Mouse (Mus musculus) liver, adult 2 months (tissue): ENCODE measurements at regions not wholly inside any gene's neighbourhood (a gene's known extent, or its start where the extent isn't known, plus 50 kb on each side); places are given as distances from the start of the nearest gene placed in this dataset.

Experiments used
- DNase-seq: peaks from one replicate; pipeline ENCODE4 v3.0.0-alpha.2; 2011; ENCODE audit warnings: low read depth, low spot score; ENCODE audit errors: extremely low read depth
- H3K27ac ChIP-seq: fragments of 200-500 bp; replicated peaks from 2 replicates; pipeline ENCODE4 v1.5.1; 2012; ENCODE audit warnings: low read depth, mild to moderate bottlenecking, control low read depth, inconsistent platforms, low read length; ENCODE audit not compliant: insufficient read depth
- H3K27me3 ChIP-seq: fragments of 200-500 bp; 2 replicates; pipeline ENCODE4 v1.6.1; 2012; ENCODE audit warnings: mild to moderate bottlenecking, moderate library complexity, low read length, inconsistent platforms; ENCODE audit not compliant: control insufficient read depth, insufficient read depth
- H3K36me3 ChIP-seq: fragments of 200-500 bp; 2 replicates; pipeline ENCODE4 v1.6.1; 2012; ENCODE audit warnings: low read length, inconsistent platforms; ENCODE audit not compliant: control insufficient read depth, insufficient read depth
- H3K4me1 ChIP-seq: fragments of 200-500 bp; 2 replicates; pipeline ENCODE4 v1.6.1; 2011; ENCODE audit warnings: low read length; ENCODE audit not compliant: control insufficient read depth, insufficient read depth
- H3K4me3 ChIP-seq: fragments of 200-500 bp; 2 replicates; pipeline ENCODE4 v1.5.1; 2011; ENCODE audit warnings: low read depth, mild to moderate bottlenecking, control low read depth, low read length, moderate library complexity; ENCODE audit not compliant: insufficient read depth
- H3K79me2 ChIP-seq: fragments of 200-500 bp; 2 replicates; pipeline ENCODE4 v1.6.1; 2012; ENCODE audit warnings: inconsistent platforms, mild to moderate bottlenecking, low read length, moderate library complexity; ENCODE audit not compliant: control insufficient read depth, insufficient read depth
- H3K9ac ChIP-seq: fragments of 200-500 bp; 2 replicates; pipeline ENCODE4 v1.6.1; 2012; ENCODE audit warnings: low read depth, mild to moderate bottlenecking, control low read depth, inconsistent platforms, low read length
- CTCF ChIP-seq: fragments of 200-500 bp; IDR thresholded peaks from 2 replicates; pipeline ENCODE4 v1.5.1; 2011; ENCODE audit warnings: low read depth, low read length, control low read depth
- POLR2A ChIP-seq: fragments of 200-500 bp; IDR thresholded peaks from 2 replicates; pipeline ENCODE4 v1.6.1; 2011; ENCODE audit warnings: low read length, control low read depth; ENCODE audit not compliant: insufficient read depth; ENCODE audit errors: extremely low read depth
- WGBS: fragments of 180-500 bp; shearing (Covaris S2); methylation state at CpG from one replicate; pipeline ENCODE4 v1.1.7; 2018; 5-methylcytosine and 5-hydroxymethylcytosine counted together

DNA sequence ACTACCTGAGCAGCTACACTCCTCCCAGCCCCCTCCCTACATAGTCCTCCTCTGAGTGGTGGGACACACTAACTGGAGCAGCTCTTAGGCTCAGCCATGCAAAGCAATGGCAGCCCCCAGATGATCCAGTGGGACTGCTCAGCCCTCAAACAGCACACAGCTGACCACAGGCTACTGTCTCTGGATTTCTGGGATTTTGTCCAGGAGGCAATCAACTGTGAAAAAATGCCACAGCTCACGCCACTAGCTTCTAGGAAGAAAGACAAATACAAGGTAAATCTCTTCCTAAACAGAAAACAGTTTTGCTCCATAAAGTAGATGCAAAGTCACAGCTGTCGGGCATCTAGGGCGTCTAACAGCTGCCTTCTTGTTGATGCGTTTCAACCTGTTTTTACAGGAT is 167.9 kb upstream of the Arl4c start:
- no peak overlapping the region for H3K4me3 ChIP-seq
- DNase-seq: no peak
- no peak overlapping the region for H3K27ac ChIP-seq
- H3K36me3 ChIP-seq: no peaks in the 10 kb centered on the region
- no peak overlapping the region for H3K9ac ChIP-seq
- no peaks in the 10 kb centered on the region for H3K4me1 ChIP-seq
- H3K79me2 ChIP-seq: no peaks in the 10 kb centered on the region
- no peaks in the 10 kb centered on the region for H3K27me3 ChIP-seq
- TF ChIP-seq CTCF (no peak), POLR2A (no peak)
- 93% methylated on average over 4 of the region's 4 CpGs for WGBS

DNA sequence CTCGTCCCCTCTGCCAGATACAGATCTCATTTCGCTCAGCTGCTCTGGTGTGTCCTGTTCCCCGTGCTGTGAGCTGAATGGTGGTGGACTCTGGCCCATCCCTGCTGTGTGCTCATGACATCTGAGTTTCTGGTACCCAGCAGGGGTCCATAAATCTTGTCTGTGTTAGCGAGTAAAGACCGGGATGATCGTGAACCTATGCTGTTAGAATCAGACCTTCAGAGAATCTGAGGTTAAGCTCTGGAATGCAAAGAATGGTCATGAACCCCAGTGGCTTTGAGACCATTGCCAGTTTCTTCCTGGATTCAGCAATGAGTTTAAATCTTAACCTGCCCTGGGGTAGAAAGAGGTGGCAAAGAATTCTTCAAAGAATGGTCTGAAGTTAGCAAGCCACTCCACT is 173.3 kb upstream of the Arl4c start:
- Histone ChIP-seq H3K4me1 (no peaks in the 10 kb centered on the region), H3K9ac (no peak overlapping the region), H3K79me2 (no peaks in the 10 kb centered on the region), H3K36me3 (no peaks in the 10 kb centered on the region), H3K27ac (no peak overlapping the region), H3K27me3 (no peaks in the 10 kb centered on the region; the same call in 1 of the 2 replicates), H3K4me3 (no peak overlapping the region)
- DNase-seq: no peak
- TF ChIP-seq CTCF: no peak
- no peak for TF ChIP-seq POLR2A
- 79% methylated on average over 6 of the region's 6 CpGs for WGBS

DNA sequence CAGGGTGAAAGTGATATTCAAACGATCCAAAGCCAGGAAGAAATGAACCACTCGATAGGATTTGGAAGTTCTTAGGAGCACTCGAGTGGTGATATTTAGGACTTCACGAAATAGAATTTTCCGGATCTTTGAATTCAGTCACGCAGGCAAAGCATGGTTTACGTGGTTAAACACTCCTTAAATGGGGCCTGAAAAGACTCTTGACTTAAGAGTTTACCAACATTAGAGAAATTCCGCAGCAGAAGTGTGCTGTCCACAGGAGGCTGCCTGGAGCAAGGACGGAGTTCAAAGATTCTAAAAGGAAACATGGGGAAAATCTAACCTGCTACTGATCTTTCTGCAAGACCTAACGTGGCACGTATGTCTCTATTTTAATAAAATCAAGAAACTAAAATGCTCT is 175.4 kb upstream of the Arl4c start:
- Histone ChIP-seq H3K36me3 (no peaks in the 10 kb centered on the region), H3K79me2 (no peaks in the 10 kb centered on the region), H3K27me3 (no peaks in the 10 kb centered on the region; the same call in 1 of the 2 replicates), H3K4me1 (no peaks in the 10 kb centered on the region), H3K9ac (no peak overlapping the region), H3K27ac (no peak overlapping the region), H3K4me3 (no peak overlapping the region)
- TF ChIP-seq CTCF: no peak
- no peak for TF ChIP-seq POLR2A
- no peak for DNase-seq
- WGBS: 92% methylated on average over 11 of the region's 11 CpGs

DNA sequence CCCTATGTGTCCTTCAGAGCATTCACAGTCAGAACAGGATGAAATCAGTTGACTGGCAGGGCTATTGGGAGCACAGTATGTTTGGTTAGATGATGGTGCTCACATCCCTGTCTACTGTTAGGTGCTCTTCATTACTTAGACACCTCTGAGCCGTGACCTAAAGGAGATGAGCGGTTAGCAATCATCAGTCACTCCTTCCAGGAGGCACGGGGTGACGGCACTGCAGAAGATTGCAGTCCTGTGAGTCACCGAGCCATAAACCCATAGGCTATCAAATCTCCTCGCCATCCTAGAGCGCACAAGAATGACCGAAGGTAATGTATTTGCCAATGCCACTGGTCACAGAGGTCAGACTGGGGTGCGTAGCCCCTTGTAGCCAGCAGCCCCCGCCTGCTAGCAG is 176.8 kb upstream of the Arl4c start:
- no peak overlapping the region for H3K4me3 ChIP-seq
- no peak overlapping the region for H3K9ac ChIP-seq
- H3K27me3 ChIP-seq: no peaks in the 10 kb centered on the region; the same call in 1 of the 2 replicates
- TF ChIP-seq CTCF: no peak
- TF ChIP-seq POLR2A: no peak
- H3K27ac ChIP-seq: no peak overlapping the region
- no peak for DNase-seq
- no peaks in the 10 kb centered on the region for H3K79me2 ChIP-seq
- H3K36me3 ChIP-seq: no peaks in the 10 kb centered on the region
- 81% methylated on average over 10 of the region's 10 CpGs for WGBS
- no peaks in the 10 kb centered on the region for H3K4me1 ChIP-seq

DNA sequence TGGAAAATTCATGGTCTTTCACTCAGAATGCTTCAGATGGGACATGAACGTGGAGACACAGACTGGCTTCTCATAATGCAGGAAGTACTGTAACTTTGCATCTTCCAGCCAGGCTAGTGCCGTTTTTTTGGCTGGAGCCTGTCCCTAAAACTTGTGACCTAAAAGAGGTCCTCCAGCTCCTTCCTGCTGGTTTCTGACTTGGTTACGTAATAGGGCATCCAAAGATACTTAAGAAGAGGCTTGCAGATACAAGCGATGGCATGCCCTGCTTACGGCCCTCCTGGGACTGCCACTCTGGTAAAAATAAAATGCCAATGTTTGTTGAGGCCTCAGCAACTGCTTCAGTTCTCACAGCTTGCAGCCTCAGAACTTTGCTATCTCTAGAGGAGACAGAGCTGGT is 177.3 kb upstream of the Arl4c start:
- H3K4me1 ChIP-seq: no peaks in the 10 kb centered on the region
- H3K9ac ChIP-seq: no peak overlapping the region
- 78% methylated on average over 5 of the region's 5 CpGs for WGBS
- H3K79me2 ChIP-seq: no peaks in the 10 kb centered on the region
- H3K27me3 ChIP-seq: no peaks in the 10 kb centered on the region; the same call in 1 of the 2 replicates
- H3K36me3 ChIP-seq: no peaks in the 10 kb centered on the region
- no peak overlapping the region for H3K4me3 ChIP-seq
- DNase-seq: no peak
- no peak overlapping the region for H3K27ac ChIP-seq
- TF ChIP-seq POLR2A (no peak), CTCF (no peak)

DNA sequence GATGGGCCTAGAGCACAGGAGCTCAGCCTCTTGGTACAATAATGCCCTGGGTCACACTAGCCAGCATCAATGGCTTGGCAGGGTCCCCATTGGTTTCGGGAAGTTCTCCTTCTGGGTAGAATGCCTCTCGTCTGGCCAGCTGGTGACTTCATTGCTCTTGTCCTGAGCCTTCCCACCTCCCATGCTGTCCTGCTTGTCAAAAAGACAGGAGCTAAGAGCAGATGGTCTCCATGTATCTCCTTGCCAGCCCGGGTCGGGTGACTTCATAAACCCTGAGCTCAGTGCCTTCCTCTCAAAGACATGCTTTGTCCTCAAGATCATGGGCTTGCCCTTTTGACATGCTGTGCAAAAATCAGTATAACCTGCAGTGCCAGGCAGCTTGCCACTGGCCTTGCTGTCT is 179.2 kb upstream of the Sh3bp4 start:
- DNase-seq: no peak
- Histone ChIP-seq H3K4me3 (no peak overlapping the region), H3K27me3 (no peaks in the 10 kb centered on the region), H3K27ac (no peak overlapping the region), H3K9ac (no peak overlapping the region), H3K79me2 (no peaks in the 10 kb centered on the region), H3K4me1 (no peaks in the 10 kb centered on the region), H3K36me3 (no peaks in the 10 kb centered on the region)
- no peak for TF ChIP-seq POLR2A
- no peak for TF ChIP-seq CTCF
- WGBS: 90% methylated on average over 4 of the region's 4 CpGs
